Mouse (Mus musculus) neural tube, embryonic 14.5 days (tissue): ENCODE results near the gene Cit. TPM values are rescaled to one million over a fixed set of nuclear protein-coding genes. Genes with fewer than 3 reads are reported as not detected.

ENCODE experiments used
- ATAC-seq: fragments of 200-750 bp; cut with Nextera tagmentation; 2 replicates; pipeline ENCODE4 v1.8.0; 2017; ENCODE audit warnings: low read depth, mild to moderate bottlenecking, moderate TSS enrichment, moderate library complexity
- H3K27ac ChIP-seq: fragments of 300-500 bp; sonication (generic); 2 replicates; pipeline ENCODE4 v1.5.1; 2014; ENCODE audit warnings: low read depth, mild to moderate bottlenecking, control low read depth, low read length, moderate library complexity, mixed read lengths
- H3K27me3 ChIP-seq: fragments of 300-500 bp; sonication (generic); 2 replicates; pipeline ENCODE4 v1.6.1; 2014; ENCODE audit warnings: low read length; ENCODE audit not compliant: control insufficient read depth, insufficient read depth
- H3K36me3 ChIP-seq: fragments of 300-500 bp; sonication (generic); 2 replicates; pipeline ENCODE4 v1.6.1; 2014; ENCODE audit warnings: low read length, mixed read lengths; ENCODE audit not compliant: control insufficient read depth, insufficient read depth
- H3K4me1 ChIP-seq: fragments of 300-500 bp; sonication (generic); 2 replicates; pipeline ENCODE4 v1.6.1; 2014; ENCODE audit warnings: low read length; ENCODE audit not compliant: control insufficient read depth, insufficient read depth
- H3K4me2 ChIP-seq: fragments of 300-500 bp; sonication (generic); 2 replicates; pipeline ENCODE4 v1.6.1; 2014; ENCODE audit warnings: mild to moderate bottlenecking, low read depth, low read length, control low read depth
- H3K4me3 ChIP-seq: fragments of 300-500 bp; sonication (generic); 2 replicates; pipeline ENCODE4 v1.5.1; 2014; ENCODE audit warnings: low read depth, low read length, control low read depth, mixed read lengths
- H3K9ac ChIP-seq: fragments of 300-500 bp; sonication (generic); replicated peaks from 2 replicates; pipeline ENCODE4 v1.6.1; 2014; ENCODE audit warnings: low read depth, mild to moderate bottlenecking, control low read depth, low read length, mixed read lengths
- H3K9me3 ChIP-seq: fragments of 300-500 bp; sonication (generic); 2 replicates; pipeline ENCODE4 v1.6.1; 2016; ENCODE audit warnings: low read length; ENCODE audit not compliant: control insufficient read depth
- WGBS: fragments of 180-500 bp; shearing (Covaris S2); extraction: QIAGEN DNeasy Blood & Tissue Kit; methylation state at CpG from one replicate; pipeline ENCODE4 v1.1.7; 2014; 5-methylcytosine and 5-hydroxymethylcytosine counted together
- polyA plus RNA-seq: library from polyadenylated mRNA; unstranded; fragments of >200 nt; fragmentation: Nextera tagmentation; extraction: Ambion mirVana; gene quantifications from 2 replicates; pipeline ENCODE4 v1.2.1, GENCODE M21; 2014

Cit gene
- polyA plus RNA-seq, 1 experiment from 2014 or later, result 34.0 TPM

DNA sequence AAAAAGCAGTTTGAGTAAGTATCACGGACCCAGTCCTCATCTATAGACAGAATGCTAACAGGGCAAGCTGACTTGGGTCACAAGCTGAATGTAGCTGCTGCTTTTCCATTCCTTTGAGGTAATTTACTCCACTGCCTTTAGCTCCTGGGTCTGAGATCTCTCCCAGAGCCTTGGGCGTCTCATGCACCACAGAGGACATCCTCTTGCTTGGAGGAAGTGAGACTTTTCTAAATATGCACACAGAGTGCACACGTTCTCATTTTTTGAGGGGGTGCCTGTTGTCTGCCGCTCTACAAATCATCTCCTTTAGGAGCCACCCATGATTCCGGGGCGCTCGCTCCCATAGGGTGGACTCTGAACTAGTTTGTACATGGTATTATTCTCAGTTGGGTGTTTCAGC is 167.4 kb downstream of the Cit start:
- WGBS, result 93% methylated on average over 7 of the region's 7 CpGs
- Histone ChIP-seq H3K4me2 (no peak overlapping the region), H3K36me3 (peaks cover 43% of the 10 kb centered on the region), H3K4me3 (no peak overlapping the region), H3K27me3 (no peaks in the 10 kb centered on the region), H3K27ac (no peak overlapping the region), H3K9ac (no peak overlapping the region), H3K9me3 (no peaks in the 10 kb centered on the region), H3K4me1 (no peaks in the 10 kb centered on the region)
- ATAC-seq, result no peak

DNA sequence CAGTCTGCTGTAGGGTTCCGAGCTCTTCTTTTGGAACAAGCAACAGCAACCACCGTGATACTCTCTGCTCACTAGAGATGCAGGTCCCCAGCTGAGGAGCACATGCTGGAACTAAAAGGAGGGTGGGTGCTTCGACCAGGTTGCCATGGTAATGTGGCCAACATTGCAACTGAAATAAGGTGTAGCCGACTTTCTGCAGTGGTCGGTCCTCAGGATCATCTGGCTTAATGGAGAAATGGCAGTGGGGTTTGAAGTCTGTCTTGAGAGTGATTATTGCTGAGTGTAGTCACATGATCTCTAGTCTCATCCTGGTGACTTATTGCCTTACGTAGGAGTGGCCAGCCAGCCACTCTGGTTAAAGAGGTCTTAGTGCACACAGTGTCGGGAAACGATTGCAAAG is 168.7 kb downstream of the Cit start:
- Histone ChIP-seq H3K4me1 (no peaks in the 10 kb centered on the region), H3K9me3 (no peaks in the 10 kb centered on the region), H3K4me3 (no peak overlapping the region), H3K36me3 (peaks cover 56% of the 10 kb centered on the region), H3K27me3 (no peaks in the 10 kb centered on the region), H3K4me2 (no peak overlapping the region), H3K9ac (no peak overlapping the region), H3K27ac (no peak overlapping the region)
- ATAC-seq, result no peak
- 80% methylated on average over 8 of the region's 8 CpGs for WGBS

- Histone ChIP-seq H3K9ac (no peak overlapping the region), H3K4me1 (no peaks in the 10 kb centered on the region), H3K36me3 (peaks cover 60% of the 10 kb centered on the region), H3K4me2 (no peak overlapping the region), H3K9me3 (no peaks in the 10 kb centered on the region), H3K27ac (no peak overlapping the region), H3K27me3 (no peaks in the 10 kb centered on the region), H3K4me3 (no peak overlapping the region)
- 94% methylated on average over 11 of the region's 11 CpGs for WGBS
- no peak for ATAC-seq
Measured at GRCm38 (mm10) chr5:116014237-116014636, 169.2 kb downstream of the Cit start.

DNA sequence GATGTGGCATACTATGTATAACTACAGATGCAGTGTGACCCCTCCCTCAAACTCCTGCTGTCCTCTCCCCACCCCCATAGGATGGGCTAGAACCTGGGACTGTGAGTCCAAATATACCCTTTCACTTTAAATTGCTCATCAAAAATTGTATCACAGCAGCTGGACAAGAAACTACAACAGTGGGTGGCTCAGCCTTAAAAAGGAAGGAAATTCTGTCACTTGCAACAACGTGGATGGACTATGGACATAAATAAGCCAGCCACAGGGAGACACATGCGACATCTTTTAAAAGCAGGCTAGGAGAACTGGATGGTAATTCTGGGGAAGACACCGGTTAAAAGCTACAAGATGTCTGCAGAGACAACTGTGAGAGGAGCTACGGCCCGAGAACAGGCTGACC is 171.5 kb downstream of the Cit start:
- H3K27me3 ChIP-seq, result no peaks in the 10 kb centered on the region
- no peak overlapping the region for H3K9ac ChIP-seq
- ATAC-seq, result no peak
- H3K36me3 ChIP-seq, result peaks cover 80% of the 10 kb centered on the region
- no peak overlapping the region for H3K27ac ChIP-seq
- H3K4me3 ChIP-seq, result no peak overlapping the region
- no peaks in the 10 kb centered on the region for H3K9me3 ChIP-seq
- no peak overlapping the region for H3K4me2 ChIP-seq
- no peaks in the 10 kb centered on the region for H3K4me1 ChIP-seq
- 96% methylated on average over 5 of the region's 5 CpGs for WGBS

DNA sequence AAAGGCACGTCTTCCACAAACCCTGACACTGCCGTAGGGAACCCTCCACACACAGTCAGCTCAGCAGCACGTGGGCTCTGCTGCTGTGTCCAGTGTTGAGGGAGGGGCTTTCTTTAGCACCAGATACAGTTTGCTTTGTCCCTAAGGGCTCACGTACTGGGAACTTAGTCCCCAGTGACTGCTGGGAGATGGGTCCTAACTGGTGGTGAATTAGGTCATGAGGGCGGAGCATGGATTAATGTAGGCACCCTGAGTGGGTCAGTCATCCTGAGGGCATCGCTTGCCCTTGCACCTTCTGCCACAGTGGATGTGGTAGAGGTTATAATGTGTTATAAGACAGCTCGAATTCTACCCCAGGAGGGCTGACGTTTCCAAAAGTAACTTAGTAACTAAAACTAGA is 172.3 kb downstream of the Cit start:
- Histone ChIP-seq H3K9ac (no peak overlapping the region), H3K27ac (no peak overlapping the region), H3K4me3 (no peak overlapping the region), H3K9me3 (no peaks in the 10 kb centered on the region), H3K36me3 (peaks cover 80% of the 10 kb centered on the region), H3K27me3 (no peaks in the 10 kb centered on the region), H3K4me1 (no peaks in the 10 kb centered on the region), H3K4me2 (no peak overlapping the region)
- ATAC-seq, result no peak
- 94% methylated on average over 8 of the region's 8 CpGs for WGBS

DNA sequence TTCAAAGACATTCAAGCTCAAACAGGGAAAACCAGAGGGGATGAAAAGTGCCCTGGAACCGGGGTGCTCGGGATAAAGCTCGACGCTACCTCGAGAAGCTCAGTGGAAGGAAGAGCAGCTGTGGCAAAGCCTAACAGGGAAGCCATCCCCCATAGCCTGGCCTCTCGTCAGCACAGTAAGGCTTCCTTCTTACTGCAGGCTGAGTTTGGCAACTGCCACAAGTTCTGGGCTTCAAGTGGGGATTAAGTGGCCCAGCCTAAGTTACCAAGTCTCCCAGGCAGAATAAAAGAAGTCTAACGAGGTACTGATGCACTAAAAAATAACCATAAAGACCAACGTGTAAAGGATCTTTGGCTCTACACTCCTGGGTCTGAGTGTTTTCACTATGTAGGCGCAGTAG is 173.1 kb downstream of the Cit start:
- Histone ChIP-seq H3K36me3 (peaks cover 76% of the 10 kb centered on the region), H3K4me2 (no peak overlapping the region), H3K9ac (no peak overlapping the region), H3K27me3 (no peaks in the 10 kb centered on the region), H3K4me3 (no peak overlapping the region), H3K9me3 (no peaks in the 10 kb centered on the region), H3K27ac (no peak overlapping the region), H3K4me1 (peaks cover 8% of the 10 kb centered on the region)
- 90% methylated on average over 9 of the region's 9 CpGs for WGBS
- no peak for ATAC-seq

DNA sequence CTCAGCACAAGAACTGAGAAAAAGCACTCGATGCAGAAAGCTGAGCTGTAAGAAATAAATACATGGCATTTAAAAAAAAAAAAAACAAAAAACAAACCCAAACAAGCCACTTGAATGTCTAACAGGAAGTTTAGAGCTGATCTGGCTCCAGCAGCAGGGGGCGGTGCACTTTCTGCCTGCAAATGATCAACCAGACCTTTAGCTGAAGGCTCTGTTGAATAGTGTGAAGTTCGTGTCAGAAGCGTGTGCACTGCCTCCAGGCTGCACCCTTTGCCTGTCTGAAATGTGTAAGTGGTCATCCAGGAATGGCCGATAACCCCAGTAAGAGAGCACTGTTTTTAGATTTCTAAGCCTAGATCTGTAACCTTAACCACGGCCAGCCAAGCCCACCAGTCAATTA is 173.7 kb downstream of the Cit start:
- WGBS, result 92% methylated on average over 6 of the region's 6 CpGs
- H3K4me2 ChIP-seq, result no peak overlapping the region
- H3K27ac ChIP-seq, result no peak overlapping the region
- no peak for ATAC-seq
- no peaks in the 10 kb centered on the region for H3K27me3 ChIP-seq
- peaks cover 72% of the 10 kb centered on the region for H3K36me3 ChIP-seq
- H3K9me3 ChIP-seq, result no peaks in the 10 kb centered on the region
- H3K9ac ChIP-seq, result no peak overlapping the region
- H3K4me1 ChIP-seq, result peaks cover 12% of the 10 kb centered on the region
- H3K4me3 ChIP-seq, result no peak overlapping the region

DNA sequence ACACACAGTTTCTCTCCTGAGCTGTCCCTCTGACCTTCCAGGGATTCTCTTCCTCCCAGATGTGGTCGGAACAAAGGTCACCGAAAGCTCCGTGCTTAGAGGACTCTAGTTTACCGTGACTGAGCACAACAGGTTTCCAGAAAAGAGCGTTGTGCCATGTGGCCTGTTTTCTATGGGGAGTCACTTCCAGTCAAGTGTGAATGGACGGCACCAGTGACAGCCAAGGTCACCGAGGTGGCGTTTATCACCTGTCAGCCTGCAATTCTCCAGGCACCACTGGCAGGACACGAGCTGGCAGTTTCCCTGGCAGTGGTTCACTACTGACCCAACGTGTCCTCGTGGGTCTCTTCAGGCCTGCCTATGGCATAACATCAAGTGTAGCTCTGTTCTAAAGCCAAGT is 174.3 kb downstream of the Cit start:
- WGBS, result 76% methylated on average over 11 of the region's 11 CpGs

GRCm38 (mm10) chr5:116021552-116021951 is 176.5 kb downstream of the Cit start:
- Histone ChIP-seq H3K9ac (no peak overlapping the region), H3K9me3 (no peaks in the 10 kb centered on the region), H3K4me3 (no peak overlapping the region), H3K27me3 (no peaks in the 10 kb centered on the region), H3K27ac (no peak overlapping the region), H3K4me1 (peaks cover 12% of the 10 kb centered on the region), H3K36me3 (peaks cover 46% of the 10 kb centered on the region), H3K4me2 (no peak overlapping the region)
- no peak for ATAC-seq
- 94% methylated on average over 14 of the region's 14 CpGs for WGBS

More for the DNA sequence above, 174.3 kb downstream of the Cit start:
- Histone ChIP-seq H3K27me3 (no peaks in the 10 kb centered on the region), H3K9ac (no peak overlapping the region), H3K9me3 (no peaks in the 10 kb centered on the region), H3K4me1 (peaks cover 12% of the 10 kb centered on the region), H3K4me2 (no peak overlapping the region), H3K4me3 (no peak overlapping the region), H3K36me3 (peaks cover 67% of the 10 kb centered on the region), H3K27ac (no peak overlapping the region)
- no peak for ATAC-seq

DNA sequence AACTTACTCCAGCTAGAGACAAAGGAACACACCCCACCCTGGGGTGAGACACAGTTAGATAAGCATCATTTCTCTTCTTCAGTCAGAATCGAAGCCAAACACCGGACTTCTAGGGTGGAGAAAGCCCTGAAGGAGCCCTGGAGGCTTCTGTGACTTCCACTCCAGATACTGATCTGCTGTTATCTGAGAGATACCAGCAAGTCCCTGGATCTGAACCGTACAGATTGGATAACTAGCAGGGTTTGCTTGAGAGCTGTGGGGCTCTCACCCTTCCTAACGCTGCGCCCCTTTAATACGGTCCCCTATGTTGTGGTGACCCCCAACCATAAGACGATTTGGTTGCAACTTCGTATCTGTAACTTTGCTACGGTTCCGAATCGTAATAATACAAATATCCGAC is 177.1 kb downstream of the Cit start:
- ATAC-seq, result no peak
- Histone ChIP-seq H3K4me3 (no peak overlapping the region), H3K27me3 (no peaks in the 10 kb centered on the region), H3K4me1 (peaks cover 12% of the 10 kb centered on the region), H3K4me2 (no peak overlapping the region), H3K9me3 (no peaks in the 10 kb centered on the region), H3K36me3 (peaks cover 40% of the 10 kb centered on the region), H3K27ac (no peak overlapping the region), H3K9ac (no peak overlapping the region)
- WGBS, result 93% methylated on average over 12 of the region's 12 CpGs
